Mouse (Mus musculus) spleen, adult 10 weeks (tissue): ENCODE results near the gene Gm10717. TPM values are rescaled to one million over a fixed set of nuclear protein-coding genes. Genes with fewer than 3 reads are reported as not detected.

ENCODE experiments used
- polyA plus RNA-seq: library from polyadenylated mRNA; stranded (reverse); fragments of 350-450 nt; fragmentation: Illumina TruSeq; extraction: RNeasy Lipid Tissue Mini Kit (QIAGEN cat#74804); gene quantifications from one replicate; pipeline ENCODE4 v1.2.3, GENCODE M21; 2015; ENCODE audit warnings: low replicate concordance; ENCODE audit not compliant: insufficient read depth

Gene Gm10717
- not detected for polyA plus RNA-seq

DNA sequence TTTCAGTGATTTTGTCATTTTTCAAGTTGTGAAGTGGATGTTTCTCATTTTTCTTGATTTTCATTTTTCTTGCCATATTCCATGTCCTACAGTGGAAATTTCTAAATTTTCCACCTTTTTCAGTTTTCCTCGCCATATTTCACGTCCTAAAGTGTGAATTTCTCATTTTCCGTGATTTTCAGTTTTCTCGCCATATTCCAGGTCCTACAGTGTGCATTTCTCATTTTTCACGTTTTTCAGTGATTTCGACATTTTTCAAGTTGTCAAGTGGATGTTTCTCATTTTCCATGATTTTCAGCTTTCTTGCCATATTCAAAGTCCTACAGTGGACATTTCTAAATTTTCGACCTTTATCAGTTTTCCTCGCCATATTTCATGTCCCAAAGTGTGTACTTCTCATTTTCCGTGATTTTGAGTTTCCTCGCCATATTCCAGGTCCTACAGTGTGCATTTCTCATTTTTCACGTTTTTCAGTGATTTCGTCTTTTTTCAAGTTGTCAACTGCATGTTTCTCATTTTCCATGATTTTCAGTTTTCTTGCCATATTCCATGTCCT lies at the start of gene Gm10717:
TSS of gene Gm10717 (plus strand) at position 506 of the 556 bp plus-strand sequence.

DNA sequence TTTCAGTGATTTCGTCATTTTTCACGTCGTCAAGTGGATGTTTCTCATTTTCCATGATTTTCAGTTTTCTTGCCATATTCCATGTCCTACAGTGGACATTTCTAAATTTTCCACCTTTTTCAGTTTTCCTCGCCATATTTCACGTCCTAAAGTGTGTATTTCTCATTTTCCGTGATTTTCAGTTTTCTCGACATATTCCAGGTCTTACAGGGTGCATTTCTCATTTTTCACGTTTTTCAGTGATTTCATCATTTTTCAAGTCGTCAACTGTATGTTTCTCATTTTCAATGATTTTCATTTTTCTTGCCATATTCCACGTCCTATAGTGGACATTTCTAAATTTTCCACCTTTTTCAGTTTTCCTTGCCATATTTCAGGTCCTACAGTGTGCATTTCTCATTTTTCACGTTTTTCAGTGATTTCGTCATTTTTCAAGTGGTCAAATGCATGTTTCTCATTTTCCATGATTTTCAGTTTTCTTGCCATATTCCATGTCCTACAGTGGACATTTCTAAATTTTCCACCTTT lies 24.7 kb upstream of the Gm10717 start, which contains the start of gene Gm10722:
TSS of gene Gm10722 (plus strand) at position 478 of the 528 bp plus-strand sequence.

GRCm38 (mm10) chr9:3002794-3003396 lies 22.3 kb upstream of the Gm10717 start, which contains the start of gene Gm11168:
Gene Gm11168 (plus strand): TSS chr9:3003346.

DNA sequence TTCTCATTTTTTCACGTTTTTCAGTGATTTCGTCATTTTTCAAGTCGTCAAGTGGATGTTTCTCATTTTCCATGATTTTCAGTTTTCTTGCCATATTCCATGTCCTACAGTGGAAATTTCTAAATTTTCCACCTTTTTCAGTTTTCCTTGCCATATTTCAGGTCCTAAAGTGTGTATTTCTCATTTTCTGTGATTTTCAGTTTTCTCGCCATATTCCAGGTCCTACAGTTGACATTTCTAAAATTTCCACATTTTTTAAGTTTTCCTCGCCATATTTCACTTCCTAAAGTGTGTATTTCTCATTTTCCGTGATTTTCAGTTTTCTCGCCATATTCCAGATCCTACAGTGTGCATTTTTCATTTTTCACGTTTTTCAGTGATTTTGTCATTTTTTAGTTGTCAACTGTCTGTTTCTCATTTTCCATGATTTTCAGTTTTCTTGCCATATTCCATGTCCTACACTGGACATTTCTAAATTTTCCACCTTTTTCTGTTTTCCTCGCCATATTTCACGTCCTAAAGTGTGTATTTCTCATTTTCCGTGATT lies 12.4 kb upstream of the Gm10717 start, which contains the start of gene Gm10721:
TSS of gene Gm10721 (plus strand) at position 408 of the 547 bp plus-strand sequence.

GRCm38 (mm10) chr9:3015354-3015753 lies 9.9 kb upstream of the Gm10717 start, which contains the start of gene Gm10720:
Gene Gm10720 (plus strand): TSS chr9:3015654.

GRCm38 (mm10) chr9:3017108-3017507 lies 8.1 kb upstream of the Gm10717 start, which contains the start of gene Gm10719:
Gene Gm10719 (plus strand): TSS chr9:3017408.

DNA sequence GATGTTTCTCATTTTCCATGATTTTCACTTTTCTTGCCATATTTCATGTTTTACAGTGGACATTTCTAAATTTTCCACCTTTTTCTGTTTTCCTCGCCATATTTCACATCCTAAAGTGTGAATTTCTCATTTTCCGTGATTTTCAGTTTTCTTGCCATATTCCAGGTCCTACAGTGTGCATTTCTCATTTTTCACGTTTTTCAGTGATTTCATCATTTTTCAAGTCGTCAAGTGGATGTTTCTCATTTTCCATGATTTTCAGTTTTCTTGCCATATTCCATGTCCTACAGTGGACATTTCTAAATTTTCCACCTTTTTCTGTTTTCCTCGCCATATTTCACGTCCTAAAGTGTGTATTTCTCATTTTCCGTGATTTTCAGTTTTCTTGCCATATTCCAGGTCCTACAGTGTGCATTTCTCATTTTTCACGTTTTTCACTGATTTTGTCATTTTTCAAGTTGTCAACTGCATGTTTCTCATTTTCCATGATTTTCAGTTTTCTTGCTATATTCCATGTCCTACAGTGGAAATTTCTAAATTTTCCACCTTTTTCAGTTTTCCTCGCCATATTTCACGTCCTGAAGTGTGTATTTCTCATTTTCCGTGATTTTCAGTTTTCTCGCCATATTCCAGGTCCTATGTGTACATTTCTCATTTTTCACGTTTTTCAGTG lies 1.8 kb upstream of the Gm10717 start, which contains the start of gene Gm10718:
TSS of gene Gm10718 (plus strand) at position 236 of the 673 bp plus-strand sequence.

GRCm38 (mm10) chr9:3034299-3034698 lies 9.1 kb downstream of the Gm10717 start, which contains the start of gene Gm17535:
Gene Gm17535 (plus strand): TSS chr9:3034599.

GRCm38 (mm10) chr9:3036577-3036976 lies 11.4 kb downstream of the Gm10717 start, which contains the start of gene Gm10715:
Gene Gm10715 (plus strand): TSS chr9:3036877.

Other genes with a start within 250 kb of the Gm10717 start
- gene Gm10722, start 24.5 kb upstream of the Gm10717 start, polyA plus RNA-seq = not detected
- not detected for gene Gm11168, start 22.1 kb upstream of the Gm10717 start, polyA plus RNA-seq
- gene Gm10721, start 12.3 kb upstream of the Gm10717 start, polyA plus RNA-seq = not detected
- gene Gm10720, start 9.8 kb upstream of the Gm10717 start, polyA plus RNA-seq = not detected
- gene Gm10719, start 8.0 kb upstream of the Gm10717 start, polyA plus RNA-seq = not detected
- gene Gm10718, start 1.9 kb upstream of the Gm10717 start, polyA plus RNA-seq = not detected
- gene Gm17535, start 9.2 kb downstream of the Gm10717 start, polyA plus RNA-seq = not detected
- not detected for gene Gm10715, start 11.5 kb downstream of the Gm10717 start, polyA plus RNA-seq